Mouse (Mus musculus): ENCODE results near the gene Msmp. TPM values are rescaled to one million over a fixed set of nuclear protein-coding genes. Genes with fewer than 3 reads are reported as not detected.
"Not testable (repeated sequence)": the region's sequence is repeated elsewhere in the genome, so short reads cannot be mapped to it uniquely, and the experiment has no call there.

Gene Msmp
- total RNA-seq, 2 experiments from 2014 or later, result not detected

DNA sequence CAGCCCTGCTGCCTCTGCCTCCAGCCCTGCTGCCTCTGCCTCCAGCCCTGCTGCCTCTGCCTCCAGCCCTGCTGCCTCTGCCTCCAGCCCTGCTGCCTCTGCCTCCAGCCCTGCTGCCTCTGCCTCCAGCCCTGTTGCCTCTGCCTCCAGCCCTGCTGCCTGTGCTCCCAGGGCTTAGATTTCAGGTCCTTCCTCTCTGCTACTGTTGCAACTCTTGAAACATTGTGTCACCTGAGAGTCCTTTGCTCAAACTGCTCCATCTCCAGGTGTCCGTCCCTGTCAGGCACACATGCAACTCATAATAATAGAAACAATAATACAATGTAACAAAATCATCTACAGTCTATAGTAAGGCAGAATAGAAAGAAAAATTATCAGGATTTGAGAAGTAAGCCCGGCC, 12.3 kb upstream of the Msmp start:
- not testable (repeated sequence) for ATAC-seq (ENCODE audit: poor library complexity, severe bottlenecking)

DNA sequence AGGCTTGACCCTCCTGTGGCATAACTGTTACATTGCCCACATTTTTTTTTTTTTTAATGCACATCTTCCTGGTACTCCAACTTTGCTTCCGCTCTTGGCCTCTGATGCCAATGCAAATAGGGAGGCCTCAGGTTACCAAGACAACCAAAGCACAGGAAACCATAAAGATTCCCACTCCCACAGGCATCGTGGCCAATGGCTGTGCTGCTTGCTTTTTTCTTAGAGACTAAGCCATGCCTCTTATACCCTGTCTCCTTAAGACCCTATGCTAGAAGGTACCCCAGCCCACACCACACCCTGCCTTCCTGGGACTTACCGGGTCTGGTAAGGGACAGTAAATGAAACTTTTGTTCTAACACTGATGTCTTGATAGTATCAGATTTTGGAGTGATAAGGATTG, 9.2 kb upstream of the Msmp start:
- no peak for ATAC-seq (ENCODE audit: poor library complexity, severe bottlenecking)

- ATAC-seq (ENCODE audit: poor library complexity, severe bottlenecking), result no peak
These were observed 7.7 kb upstream of the Msmp start for GRCm38 (mm10) chr4:43591961-43592360.

DNA sequence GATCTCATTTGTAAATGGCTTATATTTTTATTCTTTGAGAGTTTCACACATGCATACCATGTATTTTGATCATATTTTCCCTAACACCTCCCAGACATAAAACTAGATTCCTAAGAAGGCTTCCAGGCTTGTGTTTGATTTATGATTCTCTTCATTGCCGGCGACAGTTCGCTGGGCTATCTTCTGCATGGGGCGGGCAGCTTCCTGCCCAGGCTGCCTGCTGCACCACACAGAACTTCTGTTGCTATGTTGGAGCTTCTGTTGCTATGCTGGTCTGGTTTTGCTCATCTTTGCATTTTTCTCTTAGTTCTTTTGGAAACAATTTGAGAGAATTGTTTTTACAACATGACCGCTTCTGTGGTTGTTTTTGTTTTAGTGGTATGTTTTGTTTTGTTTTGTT, 7.2 kb upstream of the Msmp start:
- ATAC-seq (ENCODE audit: poor library complexity, severe bottlenecking), result no peak

DNA sequence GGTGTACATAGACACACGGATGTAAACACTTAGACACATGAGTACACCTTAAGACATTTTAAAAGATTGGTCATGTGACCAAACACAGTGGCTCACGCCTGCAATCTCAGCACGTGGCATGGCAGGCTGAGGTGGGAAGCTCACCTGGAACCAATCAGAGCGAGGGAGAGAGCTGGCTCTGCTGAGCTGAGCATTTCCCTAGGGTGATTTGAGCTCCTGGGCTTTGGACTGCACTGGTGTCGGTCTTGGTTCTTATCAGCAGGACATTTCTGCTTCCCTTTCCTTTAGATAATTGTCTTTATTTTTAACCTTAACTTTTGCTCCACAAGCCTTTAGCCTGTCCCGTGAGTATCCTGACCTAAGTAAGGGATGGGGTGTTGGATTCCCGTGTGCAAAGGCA, 3.4 kb upstream of the Msmp start:
- no peak for ATAC-seq (ENCODE audit: poor library complexity, severe bottlenecking)

GRCm38 (mm10) chr4:43586411-43586810, 2.1 kb upstream of the Msmp start:
- no peak for ATAC-seq (ENCODE audit: poor library complexity, severe bottlenecking)

- no peak for ATAC-seq (ENCODE audit: poor library complexity, severe bottlenecking)
These were observed 1.4 kb upstream of the Msmp start for GRCm38 (mm10) chr4:43585682-43586081.

GRCm38 (mm10) chr4:43583421-43583820, 873 bp downstream of the Msmp start:
- no peak for ATAC-seq (ENCODE audit: poor library complexity, severe bottlenecking)

GRCm38 (mm10) chr4:43582241-43582640, 2.1 kb downstream of the Msmp start:
- ATAC-seq (ENCODE audit: poor library complexity, severe bottlenecking), result no peak

GRCm38 (mm10) chr4:43581381-43581780, 2.9 kb downstream of the Msmp start:
- ATAC-seq (ENCODE audit: poor library complexity, severe bottlenecking), result no peak

- no peak for ATAC-seq (ENCODE audit: poor library complexity, severe bottlenecking)
These were observed 3.6 kb downstream of the Msmp start for GRCm38 (mm10) chr4:43580721-43581120.

- no peak for ATAC-seq (ENCODE audit: poor library complexity, severe bottlenecking)
These were observed 4.6 kb downstream of the Msmp start for GRCm38 (mm10) chr4:43579731-43580130.

- ATAC-seq (ENCODE audit: poor library complexity, severe bottlenecking), result no peak
These were observed 5.0 kb downstream of the Msmp start for GRCm38 (mm10) chr4:43579256-43579655.

- ATAC-seq (ENCODE audit: poor library complexity, severe bottlenecking), result peak; percentile 94
These were observed 5.7 kb downstream of the Msmp start, which contains the start of the genes Rgp1 and Gba2 for GRCm38 (mm10) chr4:43578376-43579204. Rgp1 (plus strand) TSS chr4:43578715. Gba2 (minus strand) TSS chr4:43578873.

DNA sequence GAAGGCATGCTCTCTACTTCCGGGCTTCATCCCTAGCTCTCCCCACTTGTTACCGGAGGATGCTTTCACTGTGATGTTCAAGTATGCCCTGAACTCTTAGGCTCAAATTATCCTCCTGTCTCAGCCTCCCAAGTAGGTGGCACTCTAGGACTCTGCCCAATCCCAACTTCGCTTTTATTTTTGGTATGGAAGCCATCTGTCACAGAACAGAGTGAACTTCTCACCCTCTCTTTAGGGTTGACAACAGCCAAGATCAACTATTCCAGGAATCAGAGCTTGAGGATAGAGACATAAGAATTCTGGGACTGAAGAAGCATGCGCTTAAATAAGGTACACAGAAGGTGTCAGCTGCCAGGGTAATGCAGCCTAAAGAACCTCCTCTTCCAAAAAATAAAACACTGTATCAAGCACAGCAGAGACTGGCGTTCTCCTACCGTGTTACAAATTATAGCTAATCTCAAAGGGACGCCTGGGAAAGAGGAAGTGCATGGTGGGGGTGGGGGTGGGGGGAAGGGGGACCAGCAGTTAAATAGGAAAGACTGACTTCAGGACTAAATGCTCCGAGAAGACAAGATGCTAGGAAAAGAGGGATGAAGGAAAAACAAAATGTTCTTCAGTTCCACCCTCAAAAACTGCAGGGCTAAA, 6.9 kb downstream of the Msmp start:
- ATAC-seq (ENCODE audit: poor library complexity, severe bottlenecking), result no peak

- no peak for ATAC-seq (ENCODE audit: poor library complexity, severe bottlenecking)
These were observed 8.9 kb downstream of the Msmp start for GRCm38 (mm10) chr4:43575356-43575755.

- ATAC-seq (ENCODE audit: poor library complexity, severe bottlenecking), result no peak
These were observed 10.7 kb downstream of the Msmp start for GRCm38 (mm10) chr4:43573561-43573960.

GRCm38 (mm10) chr4:43571395-43572045, 12.8 kb downstream of the Msmp start:
- ATAC-seq (ENCODE audit: poor library complexity, severe bottlenecking), result no peak

DNA sequence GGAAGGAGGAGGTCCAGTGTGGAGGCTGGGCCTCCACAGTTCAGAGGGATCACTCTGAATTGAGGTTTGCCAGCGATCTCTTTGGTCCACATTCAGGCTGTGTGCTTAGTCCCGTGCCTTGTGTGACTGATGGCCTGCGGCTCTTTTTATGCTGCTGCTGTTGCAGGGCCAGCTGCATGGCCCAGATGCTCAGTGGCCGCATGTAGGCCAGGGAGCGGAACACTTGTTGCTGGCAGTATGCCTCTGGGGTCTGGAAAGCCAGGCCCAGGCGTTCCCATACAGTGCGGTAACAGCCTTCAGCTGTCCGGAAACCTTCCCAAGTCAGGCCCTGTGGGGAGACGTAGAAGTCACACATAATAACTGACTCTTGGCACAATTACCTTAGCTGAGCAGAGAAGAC, 17.2 kb downstream of the Msmp start:
- ATAC-seq (ENCODE audit: poor library complexity, severe bottlenecking), result no peak

DNA sequence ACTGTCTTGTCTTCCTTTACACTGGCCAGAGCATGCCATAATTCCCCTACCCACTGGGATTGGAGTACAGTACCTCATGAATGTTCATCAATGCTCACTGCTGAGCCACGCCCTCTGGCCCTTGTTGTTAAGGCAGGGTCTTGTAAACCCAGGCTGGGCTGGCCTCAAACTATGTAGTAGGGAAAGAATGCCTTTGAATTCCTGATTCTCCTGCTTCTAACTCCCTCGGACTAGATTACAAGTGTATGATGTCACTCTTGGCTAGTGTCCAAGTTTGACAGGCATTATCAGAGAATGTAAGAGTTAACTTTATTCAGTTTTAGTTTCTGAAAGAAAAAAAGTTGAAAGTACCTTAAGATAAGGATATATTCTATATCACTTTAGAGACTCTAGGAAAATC, 20.1 kb downstream of the Msmp start:
- ATAC-seq (ENCODE audit: poor library complexity, severe bottlenecking), result no peak

- no peak for ATAC-seq (ENCODE audit: poor library complexity, severe bottlenecking)
These were observed 20.8 kb downstream of the Msmp start for GRCm38 (mm10) chr4:43563601-43563875.
